Mouse (Mus musculus): ENCODE results near the gene Tsg101. TPM values are rescaled to one million over a fixed set of nuclear protein-coding genes. Genes with fewer than 3 reads are reported as not detected.
"Not testable (repeated sequence)": the region's sequence is repeated elsewhere in the genome, so short reads cannot be mapped to it uniquely, and the experiment has no call there.

Tsg101 gene
- polyA plus RNA-seq, 1 experiment from 2014 or later: 259 TPM

DNA sequence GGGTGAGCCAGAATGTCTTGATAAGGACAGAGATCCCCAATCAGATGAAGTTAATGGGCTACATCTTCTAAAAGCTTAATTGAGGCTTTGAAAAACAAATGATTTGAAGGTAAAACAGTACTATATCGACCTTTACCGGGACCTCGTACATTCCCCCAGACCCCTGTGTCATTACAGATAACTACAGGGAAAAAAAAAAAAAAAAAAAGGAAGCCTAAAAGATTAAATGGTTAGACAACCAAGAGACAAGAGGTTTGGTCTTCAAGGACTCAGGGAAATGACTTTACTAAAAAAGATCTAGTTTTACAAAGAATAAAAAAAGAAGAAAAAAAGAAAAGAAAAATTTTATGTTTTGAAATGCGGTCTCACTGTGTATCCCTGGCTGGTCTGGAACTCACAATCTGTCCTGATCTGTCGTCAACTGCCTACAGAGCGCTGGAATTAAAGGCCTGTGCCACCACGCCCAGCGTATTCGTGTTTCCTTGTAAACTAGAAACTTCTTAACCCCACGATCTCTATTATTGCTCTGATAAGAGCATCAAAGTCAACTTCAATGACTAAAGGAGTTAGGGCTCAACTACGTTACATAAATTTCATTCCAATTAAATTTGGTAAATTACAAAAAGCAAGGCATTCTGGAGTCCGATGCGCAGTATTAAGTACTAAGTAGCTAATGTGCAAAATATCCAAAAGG, 944 bp downstream of the Tsg101 start:
- H3K4me1 ChIP-seq: peaks cover 27% of the 10 kb centered on the region
- no peak for DNase-seq (ENCODE audit: extremely low spot score, low spot score)
- H3K9me3 ChIP-seq: no peaks in the 10 kb centered on the region
- H3K4me3 ChIP-seq: peak overlapping the region; percentile 94
- 22% methylated on average over 13 of the region's 13 CpGs for WGBS
- no peaks in the 10 kb centered on the region for H3K27me3 ChIP-seq (ENCODE audit: poor library complexity, severe bottlenecking)
- H3K36me3 ChIP-seq (replicated peaks): peaks cover 42% of the 10 kb centered on the region
- peak overlapping the region; percentile 99 for H3K27ac ChIP-seq

DNA sequence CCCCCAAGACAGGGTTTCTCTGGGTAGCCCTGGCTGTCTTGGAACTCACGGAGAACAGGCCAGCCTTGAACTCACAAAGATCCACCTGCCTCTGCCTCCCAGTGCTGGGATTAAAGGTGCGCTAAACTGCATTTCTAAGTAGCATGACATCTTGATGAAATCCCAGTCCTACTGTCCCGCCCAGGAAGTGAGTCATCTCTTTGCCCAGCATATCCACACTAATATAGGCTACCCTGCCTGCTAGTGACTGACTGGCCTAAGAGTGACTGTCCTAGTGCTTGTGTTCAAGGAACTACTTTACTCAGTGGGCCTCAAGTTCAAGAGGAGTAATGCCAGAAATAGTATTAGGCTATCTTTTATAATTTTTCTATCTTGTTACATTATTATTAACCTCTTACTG, 3.4 kb downstream of the Tsg101 start:
- Histone ChIP-seq H3K9me3 (no peaks in the 10 kb centered on the region), H3K27ac (no peak overlapping the region), H3K27me3 (ENCODE audit: poor library complexity, severe bottlenecking) (no peaks in the 10 kb centered on the region), H3K4me3 (no peak overlapping the region), H3K4me1 (peaks cover 27% of the 10 kb centered on the region), H3K36me3 (replicated peaks) (peaks cover 66% of the 10 kb centered on the region)
- no peak for DNase-seq (ENCODE audit: extremely low spot score, low spot score)
- 91% methylated on average over 3 of the region's 3 CpGs for WGBS

GRCm38 (mm10) chr7:46911250-46911649, 8.5 kb downstream of the Tsg101 start:
- no peaks in the 10 kb centered on the region for H3K27me3 ChIP-seq (ENCODE audit: poor library complexity, severe bottlenecking)
- H3K36me3 ChIP-seq (replicated peaks): peaks cover 98% of the 10 kb centered on the region
- H3K4me1 ChIP-seq: peaks cover under 1% of the 10 kb centered on the region; the same call in 1 of the 2 replicates
- H3K4me3 ChIP-seq: no peak overlapping the region
- no peak for DNase-seq (ENCODE audit: extremely low spot score, low spot score)
- H3K27ac ChIP-seq: no peak overlapping the region
- no peaks in the 10 kb centered on the region for H3K9me3 ChIP-seq
- WGBS: 97% methylated on average over 3 of the region's 3 CpGs

DNA sequence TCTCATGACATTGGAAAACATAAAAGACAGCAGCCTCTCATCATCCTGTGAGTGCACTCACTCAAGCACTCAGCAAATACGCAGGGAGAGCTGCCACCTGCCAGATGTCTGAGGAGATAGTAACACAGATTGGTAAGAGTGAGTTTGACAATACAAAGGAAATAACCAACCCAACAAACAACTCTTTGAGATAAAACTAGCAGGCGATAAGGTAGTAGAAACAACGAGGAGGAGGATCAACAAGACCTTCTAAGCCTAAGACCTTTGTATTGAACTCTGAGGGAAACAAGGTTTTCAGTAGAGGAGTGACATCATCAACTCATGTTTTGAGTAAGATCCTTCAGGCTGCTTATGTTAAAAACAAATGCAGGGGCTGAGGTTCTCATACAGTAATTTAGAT, 20.4 kb downstream of the Tsg101 start:
- 90% methylated on average over 3 of the region's 3 CpGs for WGBS
- H3K4me3 ChIP-seq: no peak overlapping the region
- no peaks in the 10 kb centered on the region for H3K9me3 ChIP-seq
- DNase-seq (ENCODE audit: extremely low spot score, low spot score): no peak
- peaks cover 98% of the 10 kb centered on the region for H3K36me3 ChIP-seq (replicated peaks)
- H3K27me3 ChIP-seq (ENCODE audit: poor library complexity, severe bottlenecking): no peaks in the 10 kb centered on the region
- no peaks in the 10 kb centered on the region for H3K4me1 ChIP-seq
- no peak overlapping the region for H3K27ac ChIP-seq

- H3K4me3 ChIP-seq: no peak overlapping the region
- WGBS: 95% methylated on average over 3 of the region's 3 CpGs
- no peaks in the 10 kb centered on the region for H3K9me3 ChIP-seq
- no peak for DNase-seq (ENCODE audit: extremely low spot score, low spot score)
- H3K27me3 ChIP-seq (ENCODE audit: poor library complexity, severe bottlenecking): no peaks in the 10 kb centered on the region
- H3K27ac ChIP-seq: no peak overlapping the region
- H3K36me3 ChIP-seq (replicated peaks): peaks cover 99% of the 10 kb centered on the region
- H3K4me1 ChIP-seq: no peaks in the 10 kb centered on the region
These were observed 24.3 kb downstream of the Tsg101 start for GRCm38 (mm10) chr7:46895511-46895910.

- no peaks in the 10 kb centered on the region for H3K27me3 ChIP-seq (ENCODE audit: poor library complexity, severe bottlenecking)
- H3K9me3 ChIP-seq: no peaks in the 10 kb centered on the region
- no peak overlapping the region for H3K4me3 ChIP-seq
- 89% methylated on average over 3 of the region's 3 CpGs for WGBS
- DNase-seq (ENCODE audit: extremely low spot score, low spot score): no peak
- H3K4me1 ChIP-seq: no peaks in the 10 kb centered on the region
- H3K27ac ChIP-seq: no peak overlapping the region
- peaks cover 71% of the 10 kb centered on the region for H3K36me3 ChIP-seq (replicated peaks)
These were observed 36.5 kb downstream of the Tsg101 start for GRCm38 (mm10) chr7:46883304-46883703.

DNA sequence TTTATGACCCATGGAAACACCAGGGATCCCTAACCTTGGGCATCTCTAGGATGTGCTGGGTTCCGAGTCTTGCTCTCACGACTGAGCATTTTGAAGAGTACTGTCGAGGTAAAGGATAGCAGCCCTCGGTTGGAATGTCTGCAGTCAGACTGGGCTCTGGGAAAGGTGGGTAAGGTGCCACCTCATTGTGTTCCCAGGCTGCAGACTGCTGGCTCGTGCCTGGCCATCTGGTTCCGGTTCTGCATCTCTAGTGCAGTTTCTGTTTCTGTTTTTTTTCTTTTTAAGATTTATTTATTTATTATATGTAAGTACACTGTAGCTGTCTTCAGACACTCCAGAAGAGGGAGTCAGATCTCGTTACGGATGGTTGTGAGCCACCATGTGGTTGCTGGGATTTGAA, 37.8 kb downstream of the Tsg101 start:
- not testable (repeated sequence) for H3K4me3 ChIP-seq; H3K9me3 ChIP-seq; H3K4me1 ChIP-seq; DNase-seq (ENCODE audit: extremely low spot score, low spot score); H3K27me3 ChIP-seq (ENCODE audit: poor library complexity, severe bottlenecking); H3K27ac ChIP-seq
- peaks cover 57% of the 10 kb centered on the region for H3K36me3 ChIP-seq (replicated peaks)
- WGBS: 81% methylated on average over 8 of the region's 8 CpGs

GRCm38 (mm10) chr7:46880992-46881391, 38.8 kb downstream of the Tsg101 start:
- no peak for DNase-seq (ENCODE audit: extremely low spot score, low spot score)
- peaks cover 48% of the 10 kb centered on the region for H3K36me3 ChIP-seq (replicated peaks)
- WGBS: 92% methylated on average over 2 of the region's 2 CpGs

DNA sequence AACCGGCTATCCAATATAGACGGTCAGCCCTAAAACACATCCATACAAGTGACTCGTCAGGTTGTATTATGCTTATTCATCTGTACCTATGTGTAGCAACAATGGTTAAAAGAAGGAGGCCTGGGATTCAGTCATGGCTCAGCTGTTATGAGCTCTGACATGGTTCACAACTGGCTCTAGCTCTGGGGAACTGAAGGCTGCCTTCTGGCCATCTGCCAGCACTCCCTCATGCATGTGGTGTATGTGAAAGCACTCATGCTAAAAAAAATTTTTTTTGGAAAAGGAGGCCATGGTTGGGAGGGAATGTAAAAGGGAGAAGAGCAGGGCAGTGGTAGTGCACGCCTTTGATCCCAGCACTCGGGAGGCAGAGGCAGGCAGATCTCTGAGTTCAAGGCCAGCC, 39.9 kb downstream of the Tsg101 start:
- no peak for DNase-seq (ENCODE audit: extremely low spot score, low spot score)
- Histone ChIP-seq H3K27ac (no peak overlapping the region), H3K36me3 (replicated peaks) (peaks cover 36% of the 10 kb centered on the region), H3K4me1 (no peaks in the 10 kb centered on the region), H3K4me3 (no peak overlapping the region), H3K27me3 (ENCODE audit: poor library complexity, severe bottlenecking) (no peaks in the 10 kb centered on the region), H3K9me3 (no peaks in the 10 kb centered on the region)
- WGBS: 91% methylated on average over 5 of the region's 5 CpGs

More at GRCm38 (mm10) chr7:46880992-46881391, 38.8 kb downstream of the Tsg101 start:
- Histone ChIP-seq H3K27ac (no peak overlapping the region), H3K27me3 (ENCODE audit: poor library complexity, severe bottlenecking) (no peaks in the 10 kb centered on the region), H3K4me1 (no peaks in the 10 kb centered on the region), H3K4me3 (no peak overlapping the region), H3K9me3 (no peaks in the 10 kb centered on the region)

- DNase-seq (ENCODE audit: extremely low spot score, low spot score): no peak
- Histone ChIP-seq H3K36me3 (replicated peaks) (peaks cover 15% of the 10 kb centered on the region), H3K27ac (no peak overlapping the region), H3K9me3 (no peaks in the 10 kb centered on the region), H3K4me1 (no peaks in the 10 kb centered on the region), H3K4me3 (no peak overlapping the region), H3K27me3 (ENCODE audit: poor library complexity, severe bottlenecking) (no peaks in the 10 kb centered on the region)
- 88% methylated on average over 6 of the region's 6 CpGs for WGBS
These were observed 42.5 kb downstream of the Tsg101 start for GRCm38 (mm10) chr7:46877255-46877654.

DNA sequence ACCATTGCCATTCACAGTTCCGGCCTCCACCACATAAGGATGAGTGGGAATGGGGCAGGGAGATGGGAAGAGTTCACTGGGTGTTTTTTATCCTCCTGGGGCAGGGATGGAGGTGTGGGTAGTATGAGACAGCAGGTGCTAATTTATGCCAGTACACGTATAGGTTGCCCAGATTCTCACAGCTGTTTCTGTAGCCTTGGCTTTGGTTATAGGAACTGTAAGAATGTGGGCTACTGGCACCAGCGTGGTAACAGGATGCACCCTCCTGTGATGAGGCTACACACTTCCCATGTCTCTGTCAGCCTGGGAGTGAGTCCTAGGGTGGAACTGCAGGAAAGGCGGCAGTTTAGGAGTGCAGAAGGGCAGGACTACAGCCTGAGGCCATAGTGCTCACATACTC, 42.9 kb downstream of the Tsg101 start:
- Histone ChIP-seq H3K27ac (no peak overlapping the region), H3K4me3 (no peak overlapping the region), H3K9me3 (no peaks in the 10 kb centered on the region), H3K4me1 (no peaks in the 10 kb centered on the region), H3K36me3 (replicated peaks) (peaks cover 14% of the 10 kb centered on the region), H3K27me3 (ENCODE audit: poor library complexity, severe bottlenecking) (no peaks in the 10 kb centered on the region)
- WGBS: 80% methylated on average over 4 of the region's 4 CpGs
- DNase-seq (ENCODE audit: extremely low spot score, low spot score): no peak

DNA sequence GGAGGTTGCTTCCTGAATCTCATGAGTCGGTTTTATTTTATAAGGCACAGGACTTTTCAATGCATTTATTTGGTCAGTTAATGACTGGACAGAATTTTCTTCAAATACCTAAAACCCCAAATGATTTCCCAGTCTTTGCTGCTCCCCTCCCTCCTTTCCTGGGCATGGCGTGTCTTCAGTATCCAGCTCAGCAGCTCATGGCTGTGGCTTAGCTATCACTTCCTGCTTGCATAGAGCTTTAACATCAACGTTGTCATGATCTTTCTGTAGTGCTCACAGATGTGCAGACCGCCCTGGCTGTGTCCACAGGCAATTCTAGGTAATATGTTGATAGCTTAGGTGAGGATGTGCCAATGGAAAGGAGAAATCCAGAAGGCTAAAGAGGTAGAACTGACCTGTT, 47.8 kb downstream of the Tsg101 start:
- no peak overlapping the region for H3K27ac ChIP-seq
- no peak for DNase-seq (ENCODE audit: extremely low spot score, low spot score)
- H3K4me1 ChIP-seq: no peaks in the 10 kb centered on the region
- H3K4me3 ChIP-seq: no peak overlapping the region
- WGBS: 84% methylated on average over 4 of the region's 4 CpGs
- H3K9me3 ChIP-seq: no peaks in the 10 kb centered on the region
- no peaks in the 10 kb centered on the region for H3K36me3 ChIP-seq (replicated peaks)
- no peaks in the 10 kb centered on the region for H3K27me3 ChIP-seq (ENCODE audit: poor library complexity, severe bottlenecking)

GRCm38 (mm10) chr7:46860996-46861395, 58.8 kb downstream of the Tsg101 start, which contains the start of gene Ldhc:
Gene Ldhc, plus strand, starts transcription at chr7:46861203.
- H3K4me3 ChIP-seq: no peak within 1 kb of the TSS
- WGBS: 36% methylated on average over 10 of the region's 10 CpGs
- no peaks in the 10 kb centered on the region for H3K27me3 ChIP-seq (ENCODE audit: poor library complexity, severe bottlenecking)
- H3K9me3 ChIP-seq: no peaks in the 10 kb centered on the region
- peaks cover 7% of the 10 kb centered on the region for H3K36me3 ChIP-seq (replicated peaks)
- DNase-seq (ENCODE audit: extremely low spot score, low spot score): no peak
- H3K27ac ChIP-seq: no peak within 1 kb of the TSS
- no peaks in the 10 kb centered on the region for H3K4me1 ChIP-seq

GRCm38 (mm10) chr7:46859031-46859430, 60.7 kb downstream of the Tsg101 start:
- no peak for DNase-seq (ENCODE audit: extremely low spot score, low spot score)
- Histone ChIP-seq H3K27ac (no peak overlapping the region), H3K4me1 (no peaks in the 10 kb centered on the region), H3K9me3 (no peaks in the 10 kb centered on the region), H3K4me3 (no peak overlapping the region), H3K36me3 (replicated peaks) (peaks cover 27% of the 10 kb centered on the region), H3K27me3 (ENCODE audit: poor library complexity, severe bottlenecking) (no peaks in the 10 kb centered on the region)
- 64% methylated on average over 6 of the region's 6 CpGs for WGBS
